Mouse (Mus musculus): Measurements from ENCODE around the gene Spata33.

The Spata33 gene

DNA sequence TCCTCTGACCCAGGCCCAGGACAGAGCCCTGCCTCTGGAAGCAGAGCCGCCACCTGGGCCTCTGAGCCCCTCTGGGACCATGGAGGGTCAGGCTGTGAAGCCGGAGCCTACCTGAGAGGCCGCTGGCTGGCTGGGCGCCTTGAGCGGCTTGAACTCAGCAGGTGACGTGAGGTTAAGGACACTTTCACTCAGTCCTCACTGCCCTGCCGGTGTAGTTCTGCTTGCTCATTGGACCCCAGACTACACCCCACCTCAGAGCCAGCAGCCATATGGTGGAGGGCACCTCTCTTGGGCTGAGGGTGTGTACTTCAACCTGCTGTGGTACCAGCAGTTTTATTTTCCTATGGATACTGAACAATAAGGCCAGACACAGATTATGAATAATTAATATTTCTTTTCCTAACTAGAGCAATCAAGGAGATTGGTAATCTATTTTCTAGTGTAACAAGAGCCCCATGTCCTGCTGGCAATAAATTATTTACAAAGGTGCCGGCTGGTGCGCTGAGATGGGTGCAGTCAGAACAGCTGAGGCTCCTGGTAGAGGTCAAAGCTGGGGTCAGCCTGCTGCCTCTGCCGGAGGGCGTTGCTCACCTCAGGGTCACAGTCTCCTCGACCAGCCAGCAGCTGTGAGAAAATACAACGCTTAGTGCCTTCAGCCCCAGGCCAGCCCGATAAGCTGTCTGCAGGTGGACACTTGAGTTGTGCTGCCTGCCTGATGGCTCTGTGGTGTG is 55.5 kb downstream of the Spata33 start:
- in situ Hi-C loops (cut with MboI; ENCODE audit: low sequenced_read_pairs) = no loop called here

GRCm38 (mm10) chr8:123271147-123271546 is 58.5 kb downstream of the Spata33 start:
- in situ Hi-C loops (cut with MboI; ENCODE audit: low sequenced_read_pairs) = no loop called here
